Mouse (Mus musculus) hindbrain, embryonic 11.5 days (tissue): ENCODE measurements around the gene Nrros. TPM values are rescaled to one million over a fixed set of nuclear protein-coding genes. Genes with fewer than 3 reads are reported as not detected.

Experiments used
- ATAC-seq: fragments of 200-750 bp; cut with Nextera tagmentation; 2 replicates; pipeline ENCODE4 v1.8.0; 2017; ENCODE audit warnings: mild to moderate bottlenecking, moderate TSS enrichment, moderate library complexity; ENCODE audit not compliant: low FRiP score
- DNase-seq: peaks from one replicate; pipeline ENCODE4 v3.0.0-alpha.2; 2015; ENCODE audit warnings: low spot score
- H3K27ac ChIP-seq: fragments of 300-500 bp; sonication (generic); 2 replicates; pipeline ENCODE4 v1.5.1; 2014; ENCODE audit warnings: mild to moderate bottlenecking, low read depth, low read length
- H3K27me3 ChIP-seq: fragments of 300-500 bp; sonication (generic); 2 replicates; pipeline ENCODE4 v1.6.1; 2014; ENCODE audit warnings: mild to moderate bottlenecking, low read length, moderate library complexity, mixed read lengths; ENCODE audit not compliant: control insufficient read depth, insufficient read depth
- H3K36me3 ChIP-seq: fragments of 300-500 bp; sonication (generic); 2 replicates; pipeline ENCODE4 v1.6.1; 2014; ENCODE audit warnings: mild to moderate bottlenecking, low read length, moderate library complexity, mixed read lengths; ENCODE audit not compliant: control insufficient read depth, insufficient read depth
- H3K4me1 ChIP-seq: fragments of 300-500 bp; sonication (generic); replicated peaks from 2 replicates; pipeline ENCODE4 v1.6.1; 2014; ENCODE audit warnings: low read length, mixed read lengths; ENCODE audit not compliant: control insufficient read depth, insufficient read depth
- H3K4me2 ChIP-seq: fragments of 300-500 bp; sonication (generic); replicated peaks from 2 replicates; pipeline ENCODE4 v1.6.1; 2014; ENCODE audit warnings: mild to moderate bottlenecking, low read depth, low read length
- H3K4me3 ChIP-seq: fragments of 300-500 bp; sonication (generic); 2 replicates; pipeline ENCODE4 v1.5.1; 2014; ENCODE audit warnings: low read depth, low read length
- H3K9ac ChIP-seq: fragments of 300-500 bp; sonication (generic); 2 replicates; pipeline ENCODE4 v1.6.1; 2014; ENCODE audit warnings: low read depth, low read length
- H3K9me3 ChIP-seq: fragments of 300-500 bp; sonication (generic); 2 replicates; pipeline ENCODE4 v1.6.1; 2016; ENCODE audit warnings: low read length; ENCODE audit not compliant: control insufficient read depth
- WGBS: fragments of 180-500 bp; shearing (Covaris S2); extraction: QIAGEN DNeasy Blood & Tissue Kit; methylation state at CpG from one replicate; pipeline ENCODE4 v1.1.7; 2014; 5-methylcytosine and 5-hydroxymethylcytosine counted together
- polyA plus RNA-seq: library from polyadenylated mRNA; unstranded; fragments of >200 nt; fragmentation: Nextera tagmentation; extraction: Ambion mirVana; gene quantifications from 2 replicates; pipeline ENCODE4 v1.2.1, GENCODE M21; 2014

Gene Nrros
- polyA plus RNA-seq, 1 experiment from 2014 or later = 8.7 TPM

GRCm38 (mm10) chr16:32167819-32168545 is 2.6 kb upstream of the Nrros start:
- DNase-seq (no peak), ATAC-seq (no peak)
- H3K4me3 ChIP-seq = no peak overlapping the region
- no peaks in the 10 kb centered on the region for H3K4me1 ChIP-seq
- no peak overlapping the region for H3K9ac ChIP-seq
- 96% methylated on average over 4 of the region's 4 CpGs for WGBS
- no peak overlapping the region for H3K27ac ChIP-seq
- H3K27me3 ChIP-seq = no peaks in the 10 kb centered on the region
- H3K36me3 ChIP-seq = no peaks in the 10 kb centered on the region
- H3K4me2 ChIP-seq = no peak overlapping the region
- H3K9me3 ChIP-seq = no peaks in the 10 kb centered on the region

DNA sequence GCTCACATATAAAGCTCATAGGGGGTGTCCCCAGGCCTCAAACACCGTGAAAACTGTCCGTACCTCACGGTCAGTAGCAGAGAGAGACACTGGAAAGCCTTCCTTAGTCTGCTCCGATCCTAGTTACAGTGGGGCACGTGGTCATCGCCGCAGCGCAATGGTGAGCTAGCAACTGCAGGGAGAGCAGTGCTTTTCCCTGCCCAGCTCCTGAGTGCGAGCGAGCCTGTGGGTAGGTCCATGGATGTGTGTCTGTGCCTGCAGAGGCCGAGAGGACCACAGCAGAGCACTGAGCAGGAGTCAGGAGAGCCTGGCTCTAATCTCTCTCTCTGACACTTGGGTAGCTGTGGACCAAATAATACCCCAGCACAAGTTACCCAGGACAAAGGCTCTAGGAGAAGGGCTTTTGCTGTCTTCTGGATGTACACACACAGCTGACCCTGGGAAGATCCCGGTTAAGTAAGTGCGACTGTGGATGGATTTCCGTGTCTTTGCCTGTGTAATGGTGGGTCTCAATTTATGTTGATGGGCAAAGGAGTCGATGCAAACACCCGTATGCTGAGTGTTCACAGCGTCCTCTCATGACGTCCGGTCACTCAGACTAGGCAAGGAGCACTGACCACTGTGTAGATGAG is 882 bp downstream of the Nrros start:
- 77% methylated on average over 19 of the region's 19 CpGs for WGBS
- Histone ChIP-seq H3K4me1 (no peaks in the 10 kb centered on the region), H3K27ac (no peak overlapping the region), H3K9me3 (no peaks in the 10 kb centered on the region), H3K9ac (no peak overlapping the region), H3K4me3 (no peak overlapping the region), H3K4me2 (no peak overlapping the region; the same call in 1 of the 2 replicates), H3K36me3 (no peaks in the 10 kb centered on the region), H3K27me3 (no peaks in the 10 kb centered on the region)
- DNase-seq = no peak
- no peak for ATAC-seq

GRCm38 (mm10) chr16:32163891-32164290 is 1.5 kb downstream of the Nrros start:
- H3K4me3 ChIP-seq = no peak overlapping the region
- H3K4me1 ChIP-seq = no peaks in the 10 kb centered on the region
- no peak overlapping the region for H3K27ac ChIP-seq
- DNase-seq (no peak), ATAC-seq (no peak)
- 89% methylated on average over 5 of the region's 5 CpGs for WGBS
- no peak overlapping the region for H3K9ac ChIP-seq
- no peaks in the 10 kb centered on the region for H3K27me3 ChIP-seq
- no peaks in the 10 kb centered on the region for H3K36me3 ChIP-seq
- no peak overlapping the region for H3K4me2 ChIP-seq
- no peaks in the 10 kb centered on the region for H3K9me3 ChIP-seq

- no peak for ATAC-seq
- H3K4me1 ChIP-seq = no peaks in the 10 kb centered on the region
- H3K36me3 ChIP-seq = no peaks in the 10 kb centered on the region
- no peaks in the 10 kb centered on the region for H3K9me3 ChIP-seq
- H3K4me3 ChIP-seq = no peak overlapping the region
- H3K4me2 ChIP-seq = no peak overlapping the region
- no peak for DNase-seq
- H3K27me3 ChIP-seq = no peaks in the 10 kb centered on the region
- no peak overlapping the region for H3K9ac ChIP-seq
- WGBS = 82% methylated on average over 4 of the region's 4 CpGs
- no peak overlapping the region for H3K27ac ChIP-seq
Observed at GRCm38 (mm10) chr16:32163392-32163791, 2.0 kb downstream of the Nrros start.

- H3K4me2 ChIP-seq = no peak overlapping the region
- no peak overlapping the region for H3K4me3 ChIP-seq
- no peaks in the 10 kb centered on the region for H3K4me1 ChIP-seq
- H3K27me3 ChIP-seq = no peaks in the 10 kb centered on the region
- no peaks in the 10 kb centered on the region for H3K9me3 ChIP-seq
- no peak overlapping the region for H3K9ac ChIP-seq
- WGBS = 92% methylated on average over 9 of the region's 9 CpGs
- no peak overlapping the region for H3K27ac ChIP-seq
- DNase-seq = no peak
- no peak for ATAC-seq
- no peaks in the 10 kb centered on the region for H3K36me3 ChIP-seq
Observed at GRCm38 (mm10) chr16:32160742-32161323, 4.6 kb downstream of the Nrros start.

DNA sequence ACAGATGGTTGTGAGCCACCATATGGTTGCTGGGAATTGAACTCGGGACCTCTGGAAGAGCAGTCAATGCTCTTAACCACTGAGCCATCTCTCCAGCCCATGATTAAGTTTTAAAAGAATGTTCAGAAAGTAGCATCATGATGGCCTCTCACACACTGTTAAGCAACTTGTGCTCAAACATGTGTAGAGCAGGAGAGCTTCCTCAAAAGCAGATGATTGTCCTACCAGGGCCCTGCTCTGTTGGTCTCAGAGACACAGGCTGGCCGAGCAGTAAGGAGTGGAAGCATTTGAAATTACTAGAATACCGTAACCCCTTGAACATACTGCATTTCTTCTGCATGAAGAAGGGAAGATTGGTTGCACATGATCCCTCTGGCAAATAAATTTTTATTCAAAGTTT is 6.4 kb downstream of the Nrros start:
- Histone ChIP-seq H3K36me3 (no peaks in the 10 kb centered on the region), H3K27me3 (no peaks in the 10 kb centered on the region), H3K9me3 (no peaks in the 10 kb centered on the region), H3K4me3 (no peak overlapping the region), H3K4me1 (no peaks in the 10 kb centered on the region), H3K9ac (no peak overlapping the region), H3K4me2 (no peak overlapping the region), H3K27ac (no peak overlapping the region)
- DNase-seq (no peak), ATAC-seq (no peak)
- WGBS = 92% methylated on average over 3 of the region's 3 CpGs

GRCm38 (mm10) chr16:32157369-32157768 is 8.0 kb downstream of the Nrros start:
- no peak overlapping the region for H3K4me2 ChIP-seq
- no peak overlapping the region for H3K9ac ChIP-seq

DNA sequence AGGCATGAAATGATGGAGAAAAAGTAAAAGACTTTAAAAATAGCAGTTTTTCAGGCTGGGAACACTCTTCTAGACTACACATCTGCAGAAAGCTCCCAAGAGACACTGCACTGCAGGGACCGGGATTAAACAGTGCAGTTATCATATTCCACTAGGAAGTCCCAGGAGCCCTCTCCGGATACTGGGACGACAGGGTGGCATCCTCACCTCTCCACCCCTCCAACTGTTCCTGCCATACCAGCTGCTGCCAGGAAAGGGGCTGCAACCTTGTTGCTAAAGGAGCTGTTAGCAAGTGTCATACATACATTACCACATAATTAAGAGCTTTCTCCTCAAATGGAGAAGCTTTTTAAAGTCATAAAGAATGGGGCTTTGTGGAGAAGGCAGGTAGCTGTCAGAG is 8.7 kb downstream of the Nrros start:
- Histone ChIP-seq H3K4me2 (no peak overlapping the region), H3K27me3 (no peaks in the 10 kb centered on the region), H3K4me1 (no peaks in the 10 kb centered on the region), H3K4me3 (no peak overlapping the region), H3K27ac (no peak overlapping the region), H3K9ac (no peak overlapping the region), H3K9me3 (no peaks in the 10 kb centered on the region), H3K36me3 (no peaks in the 10 kb centered on the region)
- DNase-seq (no peak), ATAC-seq (no peak)
- 49% methylated on average over 3 of the region's 3 CpGs for WGBS

More at GRCm38 (mm10) chr16:32157369-32157768, 8.0 kb downstream of the Nrros start:
- Histone ChIP-seq H3K27me3 (no peaks in the 10 kb centered on the region), H3K36me3 (no peaks in the 10 kb centered on the region), H3K4me1 (no peaks in the 10 kb centered on the region), H3K9me3 (no peaks in the 10 kb centered on the region), H3K4me3 (no peak overlapping the region), H3K27ac (no peak overlapping the region)
- WGBS = 83% methylated on average over 2 of the region's 2 CpGs
- DNase-seq (no peak), ATAC-seq (no peak)

- 88% methylated on average over 13 of the region's 13 CpGs for WGBS
- Histone ChIP-seq H3K36me3 (no peaks in the 10 kb centered on the region), H3K9ac (no peak overlapping the region), H3K4me3 (no peak overlapping the region), H3K4me2 (no peak overlapping the region), H3K4me1 (no peaks in the 10 kb centered on the region), H3K27me3 (no peaks in the 10 kb centered on the region), H3K9me3 (no peaks in the 10 kb centered on the region), H3K27ac (no peak overlapping the region)
- DNase-seq (no peak), ATAC-seq (no peak)
Observed at GRCm38 (mm10) chr16:32154437-32154836, 11.0 kb downstream of the Nrros start.
